Mouse (Mus musculus): ENCODE measurements around the gene Fat3.

DNA sequence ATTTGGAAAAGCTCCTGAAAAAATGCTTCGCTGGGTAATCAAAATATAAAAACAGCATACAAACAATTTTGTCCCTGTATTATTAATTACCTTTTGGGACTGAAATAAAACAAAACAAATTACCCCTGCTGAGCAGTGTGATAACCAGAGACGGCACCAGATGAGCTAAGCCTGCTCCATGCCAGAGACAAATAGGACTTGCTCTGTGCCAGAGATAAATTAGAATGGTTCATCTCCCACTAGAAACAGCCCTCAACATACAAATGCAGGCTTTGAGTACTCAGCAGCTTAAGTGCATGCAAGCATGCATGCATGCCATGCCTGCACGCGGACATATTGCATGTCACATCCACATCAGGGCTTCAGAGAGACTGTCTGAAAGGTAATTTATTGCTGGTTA is 288.9 kb downstream of the Fat3 start:
- TF ChIP-seq POLR2A (IDR thresholded peaks at IDR 0.05; ENCODE audit: borderline replicate concordance, control insufficient read depth, low read depth, low read length) (no peak), CTCF (IDR thresholded peaks at IDR 0.05; ENCODE audit: control insufficient read depth, insufficient read depth, low read length) (no peak)

Data from bone marrow, adult 2 months (tissue).